Mouse (Mus musculus): ENCODE data around the gene Fbxo7. TPM values are rescaled to one million over a fixed set of nuclear protein-coding genes. Genes with fewer than 3 reads are reported as not detected.

Gene Fbxo7
- polyA plus RNA-seq, 2 experiments, result 42.1 to 67.2 TPM

- WGBS (ENCODE audit: insufficient replicate concordance), result 89% methylated on average over 1 of the region's 1 CpGs
- H3K36me3 ChIP-seq (replicated peaks; ENCODE audit: control insufficient read depth, insufficient read depth, low read depth), result peaks cover 88% of the 10 kb centered on the region
- no peak for DNase-seq (ENCODE audit: low read depth in 3 of 3, low spot score in 3 of 3)
Measured at GRCm38 (mm10) chr10:86046371-86046770, 24.6 kb downstream of the Fbxo7 start.

GRCm38 (mm10) chr10:86047786-86048185 lies 26.0 kb downstream of the Fbxo7 start:
- DNase-seq (ENCODE audit: low read depth in 3 of 3, low spot score in 3 of 3), result no peak
- Histone ChIP-seq H3K27me3 (ENCODE audit: control insufficient read depth, insufficient read depth, low read length) (no peaks in the 10 kb centered on the region), H3K4me1 (replicated peaks; ENCODE audit: control insufficient read depth in 2 of 2, insufficient read depth in 2 of 2, low read length in 1 of 2) (peaks cover 0 to 5% of the 10 kb centered on the region in 2 experiments; a peak in 2 of 4 replicates), H3K9ac (replicated peaks) (no peak overlapping the region), H3K27ac (no peak overlapping the region), H3K4me2 (ENCODE audit: low read depth) (no peak overlapping the region), H3K4me3 (ENCODE audit: insufficient read depth in 1 of 2, low read depth in 2 of 2, low read length in 2 of 2) (no peak overlapping the region), H3K36me3 (replicated peaks; ENCODE audit: control insufficient read depth, insufficient read depth, low read depth) (peaks cover 79% of the 10 kb centered on the region), H3K9me3 (ENCODE audit: control insufficient read depth, low read length) (no peaks in the 10 kb centered on the region)
- WGBS (ENCODE audit: insufficient replicate concordance), result 84% methylated on average over 9 of the region's 9 CpGs
- TF ChIP-seq EP300 (IDR thresholded peaks at IDR 0.05; ENCODE audit: low read depth), result no peak
- TF ChIP-seq CTCF (IDR thresholded peaks at IDR 0.05; ENCODE audit: low read depth), result no peak
- no peak for ATAC-seq (ENCODE audit: insufficient read depth)

More at GRCm38 (mm10) chr10:86046371-86046770, 24.6 kb downstream of the Fbxo7 start:
- no peak overlapping the region for H3K27ac ChIP-seq
- TF ChIP-seq CTCF (IDR thresholded peaks at IDR 0.05; ENCODE audit: low read depth) (no peak), EP300 (IDR thresholded peaks at IDR 0.05; ENCODE audit: low read depth) (no peak)
- H3K9ac ChIP-seq (replicated peaks), result no peak overlapping the region
- H3K27me3 ChIP-seq (ENCODE audit: control insufficient read depth, insufficient read depth, low read length), result no peaks in the 10 kb centered on the region
- no peaks in the 10 kb centered on the region; a peak in 1 of 4 replicates for H3K4me1 ChIP-seq (replicated peaks; ENCODE audit: control insufficient read depth in 2 of 2, insufficient read depth in 2 of 2, low read length in 1 of 2)
- ATAC-seq (ENCODE audit: insufficient read depth), result no peak
- H3K9me3 ChIP-seq (ENCODE audit: control insufficient read depth, low read length), result no peaks in the 10 kb centered on the region
- H3K4me3 ChIP-seq (ENCODE audit: insufficient read depth in 1 of 2, low read depth in 2 of 2, low read length in 2 of 2), result no peak overlapping the region
- H3K4me2 ChIP-seq (ENCODE audit: low read depth), result no peak overlapping the region

GRCm38 (mm10) chr10:86050522-86050921 lies 28.8 kb downstream of the Fbxo7 start:
- Histone ChIP-seq H3K27me3 (ENCODE audit: control insufficient read depth, insufficient read depth, low read length) (no peaks in the 10 kb centered on the region), H3K9ac (replicated peaks) (no peak overlapping the region), H3K9me3 (ENCODE audit: control insufficient read depth, low read length) (no peaks in the 10 kb centered on the region), H3K36me3 (replicated peaks; ENCODE audit: control insufficient read depth, insufficient read depth, low read depth) (peaks cover 54% of the 10 kb centered on the region), H3K4me3 (ENCODE audit: insufficient read depth in 1 of 2, low read depth in 2 of 2, low read length in 2 of 2) (no peak overlapping the region), H3K27ac (no peak overlapping the region), H3K4me2 (ENCODE audit: low read depth) (no peak overlapping the region), H3K4me1 (replicated peaks; ENCODE audit: control insufficient read depth in 2 of 2, insufficient read depth in 2 of 2, low read length in 1 of 2) (peaks cover 0 to 16% of the 10 kb centered on the region in 2 experiments; a peak in 2 of 4 replicates)
- WGBS (ENCODE audit: insufficient replicate concordance), result 88% methylated on average over 2 of the region's 2 CpGs
- ATAC-seq (ENCODE audit: insufficient read depth) (no peak), DNase-seq (ENCODE audit: low read depth in 3 of 3, low spot score in 3 of 3) (no peak)
- TF ChIP-seq EP300 (IDR thresholded peaks at IDR 0.05; ENCODE audit: low read depth) (no peak), CTCF (IDR thresholded peaks at IDR 0.05; ENCODE audit: low read depth) (no peak)

GRCm38 (mm10) chr10:86052818-86053522 lies 31.2 kb downstream of the Fbxo7 start:
- peak; percentile 69 for TF ChIP-seq EP300 (IDR thresholded peaks at IDR 0.05; ENCODE audit: low read depth)
- TF ChIP-seq CTCF (IDR thresholded peaks at IDR 0.05; ENCODE audit: low read depth), result no peak
- H3K4me1 ChIP-seq (replicated peaks; ENCODE audit: control insufficient read depth in 2 of 2, insufficient read depth in 2 of 2, low read length in 1 of 2), result peaks cover 0 to 16% of the 10 kb centered on the region in 2 experiments; a peak in 2 of 4 replicates
- 37% methylated on average over 10 of the region's 10 CpGs for WGBS (ENCODE audit: insufficient replicate concordance)
- peaks cover 32% of the 10 kb centered on the region for H3K36me3 ChIP-seq (replicated peaks; ENCODE audit: control insufficient read depth, insufficient read depth, low read depth)
- no peak overlapping the region for H3K27ac ChIP-seq
- H3K9ac ChIP-seq (replicated peaks), result no peak overlapping the region; the same call in 1 of the 2 replicates
- H3K4me3 ChIP-seq (ENCODE audit: insufficient read depth in 1 of 2, low read depth in 2 of 2, low read length in 2 of 2), result no peak overlapping the region
- no peaks in the 10 kb centered on the region for H3K9me3 ChIP-seq (ENCODE audit: control insufficient read depth, low read length)
- no peak overlapping the region for H3K4me2 ChIP-seq (ENCODE audit: low read depth)
- DNase-seq (ENCODE audit: low read depth in 3 of 3, low spot score in 3 of 3), result peak in 2 of 3 experiments; percentile 26 to 55
- no peaks in the 10 kb centered on the region for H3K27me3 ChIP-seq (ENCODE audit: control insufficient read depth, insufficient read depth, low read length)
- peak; percentile 77 for ATAC-seq (ENCODE audit: insufficient read depth)

GRCm38 (mm10) chr10:86056297-86056903 lies 34.6 kb downstream of the Fbxo7 start:
- Histone ChIP-seq H3K4me2 (ENCODE audit: low read depth) (no peak overlapping the region), H3K4me3 (ENCODE audit: insufficient read depth in 1 of 2, low read depth in 2 of 2, low read length in 2 of 2) (no peak overlapping the region), H3K27me3 (ENCODE audit: control insufficient read depth, insufficient read depth, low read length) (no peaks in the 10 kb centered on the region), H3K9me3 (ENCODE audit: control insufficient read depth, low read length) (no peaks in the 10 kb centered on the region), H3K4me1 (replicated peaks; ENCODE audit: control insufficient read depth in 2 of 2, insufficient read depth in 2 of 2, low read length in 1 of 2) (peaks cover 0 to 16% of the 10 kb centered on the region in 2 experiments; a peak in 2 of 4 replicates), H3K27ac (no peak overlapping the region), H3K9ac (replicated peaks) (no peak overlapping the region), H3K36me3 (replicated peaks; ENCODE audit: control insufficient read depth, insufficient read depth, low read depth) (peaks cover 3% of the 10 kb centered on the region)
- ATAC-seq (ENCODE audit: insufficient read depth) (no peak), DNase-seq (ENCODE audit: low read depth in 3 of 3, low spot score in 3 of 3) (no peak)
- TF ChIP-seq EP300 (IDR thresholded peaks at IDR 0.05; ENCODE audit: low read depth) (no peak), CTCF (IDR thresholded peaks at IDR 0.05; ENCODE audit: low read depth) (peak; percentile 55)
- WGBS (ENCODE audit: insufficient replicate concordance), result 80% methylated on average over 8 of the region's 8 CpGs
